Mouse (Mus musculus): ENCODE measurements around the gene Ncl. TPM values are rescaled to one million over a fixed set of nuclear protein-coding genes. Genes with fewer than 3 reads are reported as not detected.
"Not testable (repeated sequence)": the region's sequence is repeated elsewhere in the genome, so short reads cannot be mapped to it uniquely, and the experiment has no call there.

The Ncl gene
- total RNA-seq, 2 experiments from 2014 or later = 84.0 to 88.2 TPM

DNA sequence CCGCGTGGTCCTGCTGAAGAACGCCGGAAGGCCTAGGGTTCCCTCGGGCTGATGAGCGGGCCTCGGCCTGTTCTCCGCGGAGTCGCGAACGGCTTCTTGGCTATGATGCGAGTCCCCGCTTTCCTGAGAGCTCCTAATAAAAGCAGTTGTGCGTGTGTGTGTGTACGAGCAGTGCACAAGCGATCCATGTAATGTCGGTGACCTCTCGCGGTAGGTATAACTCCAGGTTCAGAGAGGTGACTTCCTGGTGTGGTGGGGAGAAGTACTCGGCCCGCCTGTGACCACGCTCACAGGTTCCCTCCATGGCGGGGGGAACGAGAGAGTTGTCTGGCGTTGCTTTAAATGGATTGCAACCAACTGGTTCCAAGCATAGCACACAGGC is 589 bp upstream of the Ncl start:
- no peak for DNase-seq

DNA sequence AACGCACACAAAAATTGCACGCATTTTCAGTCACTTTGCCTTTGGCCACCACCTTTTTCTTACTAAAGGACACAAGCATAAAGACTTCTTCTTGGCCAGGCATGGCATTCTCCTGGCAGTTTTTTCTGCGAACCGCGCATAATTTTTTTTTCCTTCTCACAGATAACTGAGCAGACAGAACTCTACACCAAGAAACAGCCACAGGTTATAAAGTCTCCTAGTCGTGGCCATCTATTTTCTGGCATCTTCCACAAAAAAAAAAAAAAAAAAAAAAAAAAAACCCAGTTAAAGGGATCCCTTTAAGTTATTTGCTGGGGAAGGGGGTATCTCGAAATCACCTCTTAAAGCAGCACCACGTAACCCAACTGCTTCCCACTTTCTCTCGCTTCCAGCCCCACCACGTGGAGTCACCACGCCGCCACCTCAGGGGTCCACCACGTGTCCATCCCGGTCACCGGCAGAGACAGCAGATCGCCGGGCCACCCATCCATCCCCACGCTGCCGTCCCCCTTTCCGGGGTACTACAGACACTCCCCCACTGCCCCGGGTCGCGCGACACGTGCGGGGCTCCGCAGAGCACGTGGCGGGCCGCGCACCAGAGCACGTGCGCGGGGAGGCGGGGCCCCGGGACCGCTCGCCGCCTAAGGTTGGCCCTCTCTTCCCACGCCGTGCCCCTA is 833 bp downstream of the Ncl start:
- DNase-seq = no peak

DNA sequence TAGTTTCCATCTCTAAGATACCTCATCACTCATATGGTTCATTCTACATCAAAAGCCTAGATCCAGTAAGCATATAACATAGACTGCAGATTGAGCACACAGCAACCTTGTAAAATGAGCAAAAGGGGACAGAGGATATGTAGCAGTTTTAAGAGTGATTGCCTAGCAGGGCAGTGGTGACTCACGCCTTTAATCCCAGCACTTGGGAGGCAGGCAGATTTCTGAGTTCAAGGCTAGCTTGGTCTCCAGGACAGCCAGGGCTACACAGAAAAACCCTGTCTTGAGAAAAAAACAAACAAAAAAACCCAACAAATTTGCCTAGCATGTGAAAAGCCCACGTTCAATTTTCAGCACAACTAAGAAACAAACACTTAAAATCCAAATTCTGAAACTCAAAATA is 5.0 kb downstream of the Ncl start:
- DNase-seq = no peak

DNA sequence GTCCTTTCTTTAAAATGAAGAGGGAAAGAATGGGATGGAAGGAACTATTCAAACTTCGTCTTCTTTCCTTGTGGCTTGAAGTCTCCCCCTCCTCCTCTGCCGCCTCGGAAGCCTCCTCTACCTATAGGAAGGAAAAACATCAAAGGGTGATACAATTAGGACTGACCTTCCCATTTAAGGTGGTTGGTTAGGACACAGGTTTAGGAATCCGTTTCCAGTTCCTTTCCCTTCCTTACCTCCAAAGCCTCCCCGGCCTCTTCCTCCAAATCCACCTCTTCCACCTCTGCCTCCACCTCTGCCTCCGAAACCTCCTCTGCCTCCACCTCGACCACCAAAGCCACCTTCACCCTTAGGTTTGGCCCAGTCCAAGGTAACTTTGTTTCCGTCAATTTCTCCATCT is 8.6 kb downstream of the Ncl start:
- DNase-seq = no peak

DNA sequence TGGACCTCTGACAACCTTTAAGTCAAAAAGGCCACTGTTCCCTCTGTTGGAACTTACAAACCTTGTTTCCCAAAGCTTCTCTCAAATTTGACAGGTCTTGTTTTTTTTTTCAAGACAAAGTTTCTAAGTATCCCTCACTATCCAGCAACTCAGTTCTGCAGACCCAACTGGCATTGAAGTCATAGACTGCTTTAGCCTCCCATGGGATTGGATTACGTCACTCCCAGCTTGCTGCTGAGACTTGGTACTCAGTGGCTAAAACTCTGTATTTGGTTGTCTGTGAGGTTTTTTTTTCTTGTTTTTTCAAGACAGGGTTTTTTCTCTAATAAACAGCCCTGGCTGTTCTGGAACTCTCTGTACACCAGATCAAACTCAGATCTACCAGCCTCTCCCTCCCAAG is 9.5 kb downstream of the Ncl start:
- DNase-seq = no peak

DNA sequence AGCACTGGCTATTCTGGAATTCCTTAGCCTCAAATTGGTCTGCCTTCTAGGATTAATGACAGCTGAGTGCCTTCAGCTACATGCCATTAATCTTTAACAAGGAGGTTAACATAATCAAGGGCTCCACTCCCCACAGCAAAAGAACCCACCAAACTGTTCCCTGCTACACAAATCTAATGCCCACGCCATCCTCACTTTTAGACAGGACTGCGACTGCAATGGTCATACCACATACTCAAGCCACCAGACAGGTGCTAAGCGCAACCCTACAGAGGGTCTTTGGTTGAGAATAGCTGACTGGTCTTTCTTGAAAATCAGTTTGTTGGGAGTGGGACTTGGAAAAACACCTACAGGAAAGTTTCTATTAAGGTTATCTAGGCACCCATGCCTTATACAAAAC is 10.0 kb downstream of the Ncl start:
- no peak for DNase-seq

DNA sequence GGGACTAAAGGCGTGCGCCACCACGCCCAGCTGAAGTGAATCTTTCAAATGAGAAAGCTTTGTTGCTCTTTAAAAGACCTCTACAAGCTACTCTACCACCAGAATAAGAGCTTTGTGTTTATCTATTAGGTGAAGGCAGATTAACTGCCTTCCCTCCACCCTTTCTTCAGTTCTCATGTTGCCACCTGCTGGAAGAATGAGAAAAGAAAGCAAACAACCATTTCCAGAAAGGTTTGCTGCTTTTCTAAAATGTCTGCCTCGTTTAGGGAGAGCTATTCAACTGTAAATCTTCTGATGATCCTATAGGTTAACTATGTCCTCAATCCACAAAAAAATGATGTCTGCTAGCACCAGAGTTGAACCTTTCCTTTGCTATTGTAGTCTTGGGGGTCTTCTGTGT is 10.4 kb downstream of the Ncl start:
- DNase-seq = no peak

DNA sequence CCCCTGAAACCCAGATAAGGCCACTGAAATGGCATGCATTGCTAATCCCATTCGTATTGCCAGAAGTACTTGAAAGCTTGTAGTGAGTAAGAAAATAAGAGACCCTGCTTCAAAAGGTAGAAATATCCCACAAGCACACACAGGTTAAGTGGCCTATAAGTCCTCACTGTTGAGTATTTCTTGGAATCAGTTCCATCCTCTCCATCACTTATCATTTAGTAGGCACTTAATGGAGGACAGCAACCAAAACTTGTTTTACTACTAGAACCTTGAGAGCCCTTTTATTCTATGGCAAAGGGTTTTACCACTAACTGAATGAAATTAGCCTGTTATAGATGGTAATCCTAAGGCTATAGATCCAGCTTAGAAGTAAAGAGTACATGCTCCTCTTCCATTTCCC is 11.1 kb downstream of the Ncl start:
- DNase-seq = no peak

DNA sequence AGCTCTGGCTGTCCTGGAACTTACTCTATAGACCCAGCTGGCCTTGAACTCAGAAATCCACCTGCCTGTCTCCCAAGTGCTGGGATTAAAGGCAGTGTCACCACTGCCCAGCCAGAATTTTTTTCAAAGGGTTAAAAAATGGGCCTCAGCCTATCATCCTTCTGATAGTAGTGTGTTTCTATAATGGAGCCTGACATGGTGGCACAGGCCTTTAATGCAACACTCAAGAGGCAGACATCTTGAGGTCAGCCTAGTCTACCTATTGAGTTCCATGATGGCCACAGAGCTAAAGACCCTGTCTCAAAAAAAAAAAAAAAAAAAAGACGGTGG is 11.5 kb downstream of the Ncl start:
- DNase-seq = no peak

DNA sequence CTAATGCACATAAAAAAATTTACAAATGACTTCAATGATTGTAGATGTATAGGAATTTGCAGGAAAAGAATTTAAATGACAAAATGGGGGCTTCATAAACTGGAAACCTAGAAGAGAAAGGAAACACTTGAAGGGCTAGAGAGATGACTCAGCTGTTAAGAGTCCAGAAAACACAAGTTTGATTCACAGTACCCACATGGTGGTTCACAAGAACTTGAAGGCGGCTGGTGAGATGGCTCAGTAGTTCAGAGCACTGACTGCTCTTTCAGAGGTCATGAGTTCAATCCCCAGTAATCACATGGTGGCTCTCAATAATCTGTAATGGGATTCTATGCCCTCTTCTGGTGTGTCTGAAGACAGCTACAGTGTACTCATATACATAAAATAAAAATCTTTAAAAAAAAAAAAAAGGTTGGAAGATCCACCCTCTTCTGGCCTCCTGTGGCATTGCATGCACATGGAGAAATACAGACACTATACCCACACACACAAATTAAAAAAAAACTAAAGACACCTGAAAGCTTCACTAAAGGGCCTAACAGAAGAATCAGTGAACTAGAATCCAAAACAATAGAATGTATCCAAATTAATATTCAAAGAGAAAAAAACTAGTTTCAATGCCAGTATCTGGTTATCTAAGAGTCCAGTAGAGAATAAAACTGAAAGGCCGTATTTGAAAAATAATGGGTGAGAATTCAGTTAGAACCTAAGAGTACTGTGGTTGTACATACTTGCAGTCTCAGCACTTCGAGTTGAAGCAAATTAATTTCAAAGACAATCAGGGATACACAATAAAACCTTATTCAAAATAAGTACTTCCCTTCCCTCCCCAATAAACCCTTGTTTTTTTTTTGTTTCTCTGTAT is 12.1 kb downstream of the Ncl start:
- no peak for DNase-seq

DNA sequence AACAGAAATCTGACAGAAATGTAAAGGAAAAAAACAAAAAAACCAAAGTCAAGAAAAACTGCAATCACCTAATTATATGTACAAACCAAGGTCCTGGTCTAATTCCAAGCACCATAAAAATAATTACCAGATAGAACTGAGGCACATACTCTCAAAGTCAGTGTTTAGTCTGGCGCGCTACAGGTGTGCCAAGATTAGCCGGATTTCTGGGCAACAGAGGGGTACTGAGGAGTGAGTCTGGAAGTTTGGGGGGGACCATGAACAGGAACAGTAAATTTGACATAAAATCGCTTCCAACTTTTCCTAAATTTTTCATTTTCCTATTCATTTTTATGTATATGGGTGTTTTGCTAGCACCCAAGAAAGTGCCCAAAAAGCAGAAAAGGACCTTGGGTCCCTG is 13.2 kb downstream of the Ncl start:
- DNase-seq = no peak

DNA sequence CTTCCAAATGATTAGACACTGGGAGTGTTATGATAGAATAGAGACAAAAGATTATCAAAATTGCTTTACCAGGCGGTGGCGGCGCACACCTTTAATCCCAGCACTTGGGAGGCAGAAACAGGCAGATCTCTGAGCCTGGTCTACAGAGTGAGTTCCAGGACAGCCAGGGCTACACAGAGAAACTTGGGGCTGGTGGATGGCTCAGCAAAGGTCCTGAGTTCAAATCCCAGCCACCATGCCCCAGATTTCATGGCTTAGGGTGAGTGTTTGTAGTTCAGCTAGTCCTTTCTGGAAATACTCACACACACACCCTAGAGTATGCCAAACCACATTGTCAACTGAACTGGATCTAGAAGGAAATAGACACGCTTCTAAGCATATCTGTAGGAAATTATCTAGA is 14.1 kb downstream of the Ncl start:
- DNase-seq = no peak

DNA sequence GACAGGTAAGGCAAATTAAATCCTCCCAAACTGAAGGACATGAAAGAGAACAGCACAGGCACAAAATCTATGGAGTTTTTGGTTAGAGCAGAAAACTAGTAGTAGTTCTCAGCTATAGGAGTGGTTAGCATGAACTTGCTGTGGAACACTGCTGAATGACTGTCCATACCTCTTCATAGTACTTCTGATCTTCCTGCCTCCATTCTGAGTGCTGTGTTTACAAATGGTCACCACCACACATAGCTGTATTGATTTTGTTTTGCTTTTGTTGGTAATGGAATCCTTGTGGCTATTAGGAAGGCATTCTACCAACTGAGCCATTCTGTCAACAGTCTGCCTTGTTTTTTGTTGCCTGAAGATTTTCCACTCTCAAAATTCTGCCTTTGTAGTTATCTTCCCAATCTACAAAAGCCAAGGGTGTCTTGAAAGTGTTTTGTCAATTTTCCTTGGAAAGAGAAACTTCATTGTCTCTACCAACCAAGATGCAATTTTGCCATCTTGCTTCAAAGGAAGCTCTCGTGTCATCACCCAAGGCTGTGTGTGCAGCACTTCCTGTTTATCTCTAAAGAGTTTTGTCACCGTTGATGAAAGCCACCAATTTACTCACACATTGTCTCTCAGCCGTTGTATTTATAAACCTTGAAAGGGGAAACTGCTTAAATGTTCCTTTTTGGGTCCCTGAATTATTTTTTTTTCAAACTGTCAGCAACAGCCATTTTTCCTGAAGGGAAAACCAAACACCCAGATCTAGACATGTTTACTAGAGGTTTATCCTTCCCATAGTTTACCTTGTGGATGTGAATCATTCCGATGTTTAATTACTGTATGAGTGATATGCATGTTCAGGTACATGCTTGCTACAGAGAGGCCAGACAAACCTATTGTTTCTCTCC is 15.0 kb downstream of the Ncl start:
- no peak for DNase-seq

DNA sequence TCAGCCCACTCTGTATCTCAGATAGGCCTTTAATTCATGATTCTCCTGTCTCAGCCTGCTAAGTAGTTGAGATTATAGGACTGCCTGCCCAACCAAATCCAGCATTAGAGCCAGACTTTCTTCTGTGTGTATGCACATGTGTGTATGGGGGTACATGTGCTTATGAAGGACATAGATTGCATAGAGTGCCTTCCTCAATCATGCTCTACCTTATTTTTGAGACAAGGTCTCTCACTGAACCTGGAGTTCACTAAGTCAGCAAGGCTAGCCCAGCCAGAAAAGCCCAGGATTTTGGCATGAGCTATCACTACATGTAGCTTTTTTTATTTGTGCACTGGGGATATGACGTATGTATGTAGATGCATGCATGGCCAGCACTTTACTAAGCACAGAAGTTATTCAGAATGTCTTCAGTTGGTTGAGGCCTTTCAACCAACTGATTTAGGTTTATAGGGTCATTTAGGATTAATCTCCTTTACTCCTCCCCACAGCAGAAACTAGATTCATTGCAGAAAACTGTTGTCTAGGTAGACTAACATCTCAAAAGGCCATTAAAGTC is 16.0 kb downstream of the Ncl start:
- DNase-seq = no peak

DNA sequence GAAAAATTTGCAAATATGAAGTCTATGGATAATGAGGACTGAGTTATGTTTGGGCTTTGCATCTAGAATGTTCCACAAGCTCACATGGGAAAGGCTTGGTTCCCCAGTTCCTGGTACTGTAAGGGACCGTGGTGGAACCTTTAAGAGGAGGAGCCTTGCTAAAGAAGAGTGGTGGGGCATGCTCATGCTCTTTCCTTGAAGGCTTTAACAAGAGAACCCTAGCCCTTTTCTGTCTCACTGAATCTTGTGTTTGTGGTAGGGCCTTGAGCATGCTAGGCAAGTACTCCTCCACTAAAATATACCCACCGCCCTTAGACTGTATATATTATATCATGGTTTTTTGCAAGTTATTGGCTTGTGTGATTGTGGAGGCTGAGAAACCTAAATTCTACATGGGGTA is 16.8 kb downstream of the Ncl start:
- DNase-seq = no peak

DNA sequence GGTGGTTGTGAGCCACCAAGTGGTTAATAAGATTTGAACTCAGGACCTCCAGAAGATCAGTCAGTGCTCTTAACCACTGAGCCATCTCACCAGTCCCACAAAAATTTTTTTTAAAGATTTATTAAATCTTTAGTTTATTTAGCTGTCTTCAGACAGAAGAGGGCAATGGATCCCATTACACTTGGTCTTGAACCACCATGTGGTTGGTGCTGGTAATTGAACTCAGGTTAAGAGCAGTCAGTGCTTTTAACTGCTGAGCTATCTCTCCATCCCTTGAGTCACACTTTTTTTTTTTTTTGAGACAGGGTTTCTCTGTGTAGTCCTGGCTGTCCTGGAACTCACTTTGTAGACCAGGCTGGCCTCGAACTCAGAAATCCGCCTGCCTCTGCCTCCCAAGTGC is 18.1 kb downstream of the Ncl start:
- not testable (repeated sequence) for DNase-seq

DNA sequence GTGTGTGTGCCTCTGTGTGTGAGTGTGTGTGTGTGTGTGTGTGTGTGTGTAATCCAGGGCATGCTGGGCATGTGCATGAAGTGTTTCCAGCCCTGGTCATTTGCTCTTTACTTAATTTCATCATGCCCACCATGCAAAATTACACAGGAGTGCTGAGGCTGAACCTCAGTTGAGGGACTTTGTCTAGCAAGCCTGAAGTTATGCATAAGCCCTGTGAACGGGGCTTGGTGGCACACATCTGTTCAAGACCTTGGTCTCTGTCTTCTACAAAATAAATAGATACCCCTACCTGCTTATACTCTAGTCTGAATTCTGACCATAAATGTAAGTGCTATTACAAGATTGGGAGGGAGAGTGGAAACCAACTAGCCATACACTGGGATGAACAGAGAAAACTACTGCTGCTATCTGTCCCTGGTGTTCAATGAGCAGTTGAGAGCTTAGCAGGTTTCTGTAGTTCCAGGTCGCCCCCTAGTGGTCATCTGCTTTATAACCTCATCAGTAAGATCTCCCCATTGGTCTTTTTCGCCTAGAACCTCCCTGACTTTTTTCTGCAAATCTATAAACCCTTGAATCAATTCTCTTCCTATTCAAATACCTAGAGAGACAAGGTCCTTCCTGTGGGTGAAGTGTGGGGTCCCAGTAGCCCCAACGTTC is 19.9 kb downstream of the Ncl start:
- DNase-seq = peak; percentile 24

DNA sequence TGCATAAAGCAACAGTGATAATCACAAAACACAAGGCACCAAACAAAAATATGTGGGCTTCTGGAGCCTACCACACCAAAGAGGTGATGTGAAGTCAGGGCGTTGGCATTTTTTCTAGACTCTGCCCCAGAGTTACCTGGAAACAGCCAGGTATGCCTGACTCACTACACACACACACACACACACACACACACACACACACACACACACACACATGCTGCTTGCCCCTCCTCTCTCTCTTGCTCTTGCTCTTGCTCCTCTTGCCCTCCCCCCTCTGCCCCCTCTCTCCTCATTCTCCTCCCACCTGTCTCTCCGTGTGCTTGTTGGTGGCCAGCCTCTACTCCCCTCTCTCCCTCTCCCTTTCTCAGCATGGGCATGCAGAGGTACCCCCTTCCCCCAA is 22.9 kb downstream of the Ncl start:
- DNase-seq = no peak

DNA sequence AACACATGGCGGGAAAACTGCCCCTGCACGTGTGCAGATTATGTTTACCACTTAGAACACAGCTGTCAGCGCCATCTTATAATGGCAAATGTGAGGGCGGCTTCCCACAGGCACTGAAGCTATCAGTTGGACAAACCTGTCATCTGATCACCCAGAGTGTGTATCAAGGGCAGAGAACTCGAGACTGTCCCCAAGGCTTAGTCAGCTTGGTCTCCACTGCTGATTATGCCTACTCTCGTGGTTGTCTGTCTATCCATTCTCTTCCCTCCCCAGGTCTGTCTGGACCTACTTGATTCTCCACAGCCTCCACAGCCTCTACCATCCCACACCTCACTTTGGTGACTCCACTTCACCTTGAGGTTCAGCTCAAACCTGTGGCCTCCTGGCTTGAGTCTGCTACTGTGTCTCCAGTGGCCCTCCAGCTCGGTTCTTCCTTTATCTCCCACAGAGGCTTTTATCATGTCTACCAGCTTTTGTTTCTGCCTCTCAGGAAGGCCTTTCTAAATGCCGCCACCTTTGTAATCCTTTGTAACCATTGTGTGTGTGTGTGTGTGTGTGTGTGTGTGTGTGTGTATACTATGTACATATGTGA is 38.3 kb downstream of the Ncl start:
- no peak for DNase-seq

DNA sequence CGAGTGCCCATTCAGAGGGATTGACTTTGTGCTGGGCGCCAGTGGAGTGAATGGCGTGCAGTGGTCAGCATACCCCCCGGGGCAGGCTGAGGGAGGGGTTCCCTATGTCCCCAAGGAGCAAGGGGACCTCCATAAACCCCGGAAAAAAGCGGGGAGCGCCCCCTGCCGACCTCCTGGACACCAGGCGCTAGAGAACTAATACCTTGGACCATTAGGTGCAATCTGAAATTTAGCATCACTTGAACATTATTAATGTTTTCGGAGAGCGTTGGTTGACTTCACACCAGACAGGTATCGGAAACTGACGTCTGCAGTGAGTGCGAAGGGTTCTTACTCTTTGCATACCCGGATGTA is 45.5 kb downstream of the Ncl start:
- no peak for DNase-seq

DNA sequence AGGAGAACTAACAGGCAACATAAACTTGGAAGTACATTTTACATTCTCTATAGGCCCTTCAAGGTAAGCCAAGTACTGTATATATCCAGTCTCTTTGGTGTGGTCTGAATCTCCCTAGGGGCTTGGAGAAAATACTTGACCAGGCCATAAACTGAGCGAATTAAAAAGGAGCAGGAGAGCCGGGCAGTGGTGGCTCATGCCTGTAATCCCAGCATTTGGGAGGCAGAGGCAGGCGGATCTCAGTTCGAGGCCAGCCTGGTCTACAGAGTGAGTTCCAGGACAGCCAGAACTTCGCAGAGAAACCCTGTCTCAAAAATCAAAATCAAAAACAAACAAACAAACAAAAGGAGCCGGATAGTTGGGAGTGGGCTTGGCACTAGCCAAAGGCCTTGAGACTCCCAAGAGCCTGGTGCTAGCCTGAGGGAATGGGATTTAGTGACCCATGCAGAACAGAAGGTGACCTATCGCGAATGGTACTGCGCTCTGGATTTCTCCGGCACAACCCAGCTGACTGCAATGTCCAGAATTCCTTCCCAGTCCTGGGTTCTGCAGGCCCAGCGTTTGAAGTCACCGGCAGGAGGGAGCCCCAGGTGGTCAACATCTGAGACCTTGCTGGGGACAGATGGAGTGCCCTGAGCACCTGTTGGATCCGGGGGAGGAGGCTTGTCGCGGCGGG is 46.0 kb downstream of the Ncl start:
- DNase-seq = no peak
